Mouse (Mus musculus) hindbrain, embryonic 12.5 days (tissue): ENCODE results near the gene Chst4. TPM values are rescaled to one million over a fixed set of nuclear protein-coding genes. Genes with fewer than 3 reads are reported as not detected.
"Not testable (repeated sequence)": the region's sequence is repeated elsewhere in the genome, so short reads cannot be mapped to it uniquely, and the experiment has no call there.

ENCODE experiments used
- ATAC-seq: fragments of 200-750 bp; cut with Nextera tagmentation; 2 replicates; pipeline ENCODE4 v1.8.0; 2017; ENCODE audit warnings: moderate TSS enrichment; ENCODE audit not compliant: low FRiP score
- H3K27ac ChIP-seq: fragments of 300-500 bp; sonication (generic); 2 replicates; pipeline ENCODE4 v1.5.1; 2016; ENCODE audit warnings: mild to moderate bottlenecking
- H3K27me3 ChIP-seq: fragments of 300-500 bp; sonication (generic); 2 replicates; pipeline ENCODE4 v1.6.1; 2016; ENCODE audit warnings: mild to moderate bottlenecking
- H3K36me3 ChIP-seq: fragments of 300-500 bp; sonication (generic); 2 replicates; pipeline ENCODE4 v1.6.1; 2016; ENCODE audit warnings: mild to moderate bottlenecking
- H3K4me1 ChIP-seq: fragments of 300-500 bp; sonication (generic); 2 replicates; pipeline ENCODE4 v1.6.1; 2016
- H3K4me2 ChIP-seq: fragments of 300-500 bp; sonication (generic); replicated peaks from 2 replicates; pipeline ENCODE4 v1.6.1; 2016; ENCODE audit warnings: mild to moderate bottlenecking
- H3K4me3 ChIP-seq: fragments of 300-500 bp; sonication (generic); 2 replicates; pipeline ENCODE4 v1.5.1; 2016; ENCODE audit warnings: mild to moderate bottlenecking
- H3K9ac ChIP-seq: fragments of 300-500 bp; sonication (generic); 2 replicates; pipeline ENCODE4 v1.6.1; 2016; ENCODE audit warnings: mild to moderate bottlenecking, moderate library complexity
- H3K9me3 ChIP-seq: fragments of 300-500 bp; sonication (generic); replicated peaks from 2 replicates; pipeline ENCODE4 v1.6.1; 2016; ENCODE audit warnings: mild to moderate bottlenecking
- WGBS: fragments of 180-500 bp; shearing (Covaris S2); methylation state at CpG from one replicate; pipeline ENCODE4 v1.1.7; 2016; 5-methylcytosine and 5-hydroxymethylcytosine counted together
- polyA plus RNA-seq: library from polyadenylated mRNA; unstranded; fragments of >200 nt; fragmentation: Nextera tagmentation; extraction: Ambion mirVana; gene quantifications from 2 replicates; pipeline ENCODE4 v1.2.1, GENCODE M21; 2016

The Chst4 gene
- polyA plus RNA-seq, 1 experiment from 2014 or later: not detected

GRCm38 (mm10) chr8:110039216-110039615 lies 324 bp downstream of the Chst4 start:
- 29% methylated on average over 7 of the region's 7 CpGs for WGBS
- Histone ChIP-seq H3K4me2 (no peak overlapping the region), H3K27ac (no peak overlapping the region), H3K4me3 (no peak overlapping the region), H3K27me3 (no peaks in the 10 kb centered on the region), H3K9me3 (no peaks in the 10 kb centered on the region), H3K36me3 (no peaks in the 10 kb centered on the region), H3K9ac (no peak overlapping the region), H3K4me1 (no peaks in the 10 kb centered on the region)
- no peak for ATAC-seq

GRCm38 (mm10) chr8:110036156-110036555 lies 3.4 kb downstream of the Chst4 start:
- no peaks in the 10 kb centered on the region for H3K4me1 ChIP-seq
- H3K27me3 ChIP-seq: no peaks in the 10 kb centered on the region
- no peaks in the 10 kb centered on the region for H3K9me3 ChIP-seq
- ATAC-seq: no peak
- H3K27ac ChIP-seq: no peak overlapping the region
- H3K36me3 ChIP-seq: no peaks in the 10 kb centered on the region
- H3K4me3 ChIP-seq: no peak overlapping the region
- no peak overlapping the region for H3K9ac ChIP-seq
- H3K4me2 ChIP-seq: no peak overlapping the region
- WGBS: 83% methylated on average over 2 of the region's 2 CpGs

- no peak overlapping the region for H3K4me2 ChIP-seq
Observed at GRCm38 (mm10) chr8:110034331-110034730, 5.2 kb downstream of the Chst4 start.

GRCm38 (mm10) chr8:110033771-110034170 lies 5.8 kb downstream of the Chst4 start:
- not testable (repeated sequence) for H3K9me3 ChIP-seq, H3K27ac ChIP-seq, H3K9ac ChIP-seq, H3K4me3 ChIP-seq, H3K36me3 ChIP-seq, H3K4me1 ChIP-seq, H3K27me3 ChIP-seq, H3K4me2 ChIP-seq, ATAC-seq
- 31% methylated on average over 8 of the region's 8 CpGs for WGBS

More at GRCm38 (mm10) chr8:110034331-110034730, 5.2 kb downstream of the Chst4 start:
- WGBS: 61% methylated on average over 4 of the region's 4 CpGs
- H3K27ac ChIP-seq: no peak overlapping the region
- H3K9ac ChIP-seq: no peak overlapping the region
- no peaks in the 10 kb centered on the region for H3K9me3 ChIP-seq
- no peaks in the 10 kb centered on the region for H3K4me1 ChIP-seq
- no peak for ATAC-seq
- H3K4me3 ChIP-seq: no peak overlapping the region
- H3K27me3 ChIP-seq: no peaks in the 10 kb centered on the region
- no peaks in the 10 kb centered on the region for H3K36me3 ChIP-seq

- H3K9me3 ChIP-seq: no peaks in the 10 kb centered on the region
- WGBS: 93% methylated on average over 10 of the region's 10 CpGs
- no peak overlapping the region for H3K27ac ChIP-seq
- no peaks in the 10 kb centered on the region for H3K36me3 ChIP-seq
- no peak overlapping the region for H3K9ac ChIP-seq
- H3K4me3 ChIP-seq: no peak overlapping the region
- H3K27me3 ChIP-seq: no peaks in the 10 kb centered on the region
- H3K4me2 ChIP-seq: no peak overlapping the region
- no peak for ATAC-seq
- H3K4me1 ChIP-seq: no peaks in the 10 kb centered on the region
Observed at GRCm38 (mm10) chr8:110022768-110023344, 16.7 kb downstream of the Chst4 start.

- H3K4me1 ChIP-seq: no peaks in the 10 kb centered on the region
- no peak overlapping the region for H3K9ac ChIP-seq
- no peaks in the 10 kb centered on the region for H3K36me3 ChIP-seq
- no peak overlapping the region for H3K4me2 ChIP-seq
- 67% methylated on average over 6 of the region's 6 CpGs for WGBS
- H3K27ac ChIP-seq: no peak overlapping the region
- no peak overlapping the region for H3K4me3 ChIP-seq
- H3K9me3 ChIP-seq: no peaks in the 10 kb centered on the region
- H3K27me3 ChIP-seq: no peaks in the 10 kb centered on the region
- no peak for ATAC-seq
Observed at GRCm38 (mm10) chr8:110022081-110022480, 17.5 kb downstream of the Chst4 start.

GRCm38 (mm10) chr8:110010868-110011267 lies 28.7 kb downstream of the Chst4 start:
- Histone ChIP-seq H3K27me3 (no peaks in the 10 kb centered on the region), H3K27ac (no peak overlapping the region), H3K9me3 (no peaks in the 10 kb centered on the region), H3K4me2 (no peak overlapping the region), H3K9ac (no peak overlapping the region), H3K36me3 (no peaks in the 10 kb centered on the region), H3K4me1 (peaks cover 6% of the 10 kb centered on the region; the same call in 1 of the 2 replicates), H3K4me3 (no peak overlapping the region)
- WGBS: 33% methylated on average over 5 of the region's 5 CpGs
- ATAC-seq: no peak

GRCm38 (mm10) chr8:110008995-110009446 lies 30.5 kb downstream of the Chst4 start:
- Histone ChIP-seq H3K9me3 (no peaks in the 10 kb centered on the region), H3K4me3 (no peak overlapping the region), H3K4me1 (peaks cover 6% of the 10 kb centered on the region; the same call in 1 of the 2 replicates), H3K4me2 (no peak overlapping the region), H3K27ac (no peak overlapping the region), H3K27me3 (no peaks in the 10 kb centered on the region), H3K9ac (no peak overlapping the region), H3K36me3 (no peaks in the 10 kb centered on the region)
- 68% methylated on average over 8 of the region's 8 CpGs for WGBS
- no peak for ATAC-seq

- no peak for ATAC-seq
- Histone ChIP-seq H3K4me1 (peaks cover 6% of the 10 kb centered on the region; the same call in 1 of the 2 replicates), H3K4me3 (no peak overlapping the region), H3K27me3 (no peaks in the 10 kb centered on the region), H3K4me2 (no peak overlapping the region), H3K36me3 (no peaks in the 10 kb centered on the region), H3K27ac (no peak overlapping the region), H3K9me3 (no peaks in the 10 kb centered on the region), H3K9ac (no peak overlapping the region)
- WGBS: 92% methylated on average over 25 of the region's 26 CpGs
Observed at GRCm38 (mm10) chr8:110008228-110008994, 31.1 kb downstream of the Chst4 start.

- ATAC-seq: no peak; the same call in 1 of the 2 replicates
- Histone ChIP-seq H3K9ac (no peak overlapping the region), H3K4me1 (peaks cover 6% of the 10 kb centered on the region; the same call in 1 of the 2 replicates), H3K27ac (0 out of 2 replicates have a peak overlapping the region, but pooled peaks have one; percentile 40), H3K4me3 (no peak overlapping the region), H3K4me2 (no peak overlapping the region), H3K27me3 (no peaks in the 10 kb centered on the region), H3K36me3 (no peaks in the 10 kb centered on the region), H3K9me3 (no peaks in the 10 kb centered on the region)
- 54% methylated on average over 17 of the region's 17 CpGs for WGBS
Observed at GRCm38 (mm10) chr8:110006312-110007023, 33.1 kb downstream of the Chst4 start.

GRCm38 (mm10) chr8:110004300-110004699 lies 35.2 kb downstream of the Chst4 start:
- no peak overlapping the region for H3K4me2 ChIP-seq
- H3K4me3 ChIP-seq: no peak overlapping the region
- peaks cover 6% of the 10 kb centered on the region; the same call in 1 of the 2 replicates for H3K4me1 ChIP-seq
- no peak overlapping the region for H3K9ac ChIP-seq
- no peaks in the 10 kb centered on the region for H3K36me3 ChIP-seq
- no peaks in the 10 kb centered on the region for H3K27me3 ChIP-seq
- H3K27ac ChIP-seq: no peak overlapping the region
- WGBS: 79% methylated on average over 5 of the region's 5 CpGs
- ATAC-seq: no peak
- no peaks in the 10 kb centered on the region for H3K9me3 ChIP-seq

GRCm38 (mm10) chr8:110002953-110003352 lies 36.6 kb downstream of the Chst4 start:
- no peaks in the 10 kb centered on the region for H3K36me3 ChIP-seq
- no peak overlapping the region for H3K9ac ChIP-seq
- no peaks in the 10 kb centered on the region for H3K27me3 ChIP-seq
- H3K27ac ChIP-seq: no peak overlapping the region
- no peak for ATAC-seq
- no peak overlapping the region for H3K4me2 ChIP-seq
- no peaks in the 10 kb centered on the region for H3K9me3 ChIP-seq
- H3K4me3 ChIP-seq: no peak overlapping the region
- peaks cover 6% of the 10 kb centered on the region; the same call in 1 of the 2 replicates for H3K4me1 ChIP-seq
- WGBS: 30% methylated on average over 9 of the region's 9 CpGs
